Comparison of ENCODE assay signal across 31 mouse cellular contexts in the genomic region with DNA sequence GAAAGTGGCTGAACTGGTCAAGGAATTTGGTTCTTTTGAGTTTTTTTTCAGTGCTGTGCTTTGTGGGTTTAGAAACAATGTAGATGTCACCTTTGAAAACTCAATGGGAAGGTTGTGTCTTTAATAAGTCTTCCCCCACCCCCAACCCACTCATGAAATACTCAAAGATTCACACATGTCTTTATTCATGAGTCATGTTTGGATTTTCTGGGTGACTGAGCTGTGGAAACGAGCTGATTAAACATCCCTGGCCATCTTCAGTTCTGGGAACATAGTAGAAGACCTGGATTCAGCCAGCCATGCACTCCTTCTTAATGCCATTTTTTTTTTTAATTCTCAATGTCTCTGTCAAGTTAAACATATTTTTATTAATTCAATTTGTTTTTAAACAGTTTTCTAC. TPM values are rescaled to one million over a fixed set of nuclear protein-coding genes. Genes with fewer than 3 reads are reported as not detected.
"Had no signal": no experiment of that assay in that cellular context is flagged by ENCODE, and none has a peak within 500 bp of the region (broad histone marks: within the 10 kb centered on the region; RNA-seq: fewer than 3 reads in every experiment).

No protein-coding gene starts in this region.

- H3K9me3 ChIP-seq: limb, embryonic 10.5 days; limb, embryonic 12.5 days; limb, embryonic 13.5 days; limb, embryonic 15.5 days; liver, embryonic 12.5 days; liver, embryonic 13.5 days; liver, embryonic 15.5 days; lung, embryonic 15.5 days; megakaryocyte, embryonic 14.5 days; midbrain, embryonic 10.5 days; midbrain, embryonic 12.5 days; midbrain, embryonic 13.5 days; midbrain, embryonic 15.5 days; neural tube, embryonic 12.5 days had no signal

- H3K27me3 ChIP-seq: limb, embryonic 12.5 days; limb, embryonic 13.5 days; limb, embryonic 15.5 days; liver, embryonic 12.5 days; liver, embryonic 13.5 days; liver, embryonic 15.5 days; lung, embryonic 15.5 days; megakaryocyte, embryonic 14.5 days; midbrain, embryonic 12.5 days; midbrain, embryonic 13.5 days; midbrain, embryonic 15.5 days; neural tube, embryonic 12.5 days had no signal

- H3K4me3 ChIP-seq: limb, embryonic 10.5 days; limb, embryonic 12.5 days; limb, embryonic 13.5 days; limb, embryonic 15.5 days; liver, embryonic 12.5 days; liver, embryonic 13.5 days; liver, embryonic 15.5 days; lung, embryonic 15.5 days; megakaryocyte, embryonic 14.5 days; midbrain, embryonic 10.5 days; midbrain, embryonic 12.5 days; midbrain, embryonic 13.5 days; midbrain, embryonic 15.5 days; myocyte; neural tube, embryonic 12.5 days had no signal

- H3K36me3 ChIP-seq: limb, embryonic 10.5 days; limb, embryonic 12.5 days; limb, embryonic 13.5 days; limb, embryonic 15.5 days; liver, embryonic 12.5 days; liver, embryonic 13.5 days; liver, embryonic 15.5 days; lung, embryonic 15.5 days; midbrain, embryonic 10.5 days; midbrain, embryonic 12.5 days; midbrain, embryonic 13.5 days; midbrain, embryonic 15.5 days; neural tube, embryonic 12.5 days had no signal

- ATAC-seq: liver, embryonic 12.5 days; liver, postnatal 0 days; lung, postnatal 0 days; midbrain, embryonic 16.5 days had no signal

- H3K4me2 ChIP-seq: limb, embryonic 12.5 days; limb, embryonic 13.5 days; limb, embryonic 15.5 days; liver, embryonic 11.5 days; liver, embryonic 12.5 days; liver, embryonic 13.5 days; liver, embryonic 15.5 days; lung, embryonic 14.5 days; lung, embryonic 15.5 days; midbrain, embryonic 11.5 days; midbrain, embryonic 12.5 days; midbrain, embryonic 13.5 days; midbrain, embryonic 15.5 days; neural tube, embryonic 12.5 days had no signal

- H3K27ac ChIP-seq: limb, embryonic 10.5 days; limb, embryonic 12.5 days; limb, embryonic 13.5 days; limb, embryonic 15.5 days; liver, embryonic 12.5 days; liver, embryonic 13.5 days; liver, embryonic 14.5 days; liver, embryonic 15.5 days; lung, embryonic 15.5 days; macrophage; midbrain, embryonic 10.5 days; midbrain, embryonic 12.5 days; midbrain, embryonic 13.5 days; midbrain, embryonic 15.5 days; neural tube, embryonic 12.5 days had no signal

- H3K4me1 ChIP-seq: limb, embryonic 10.5 days; limb, embryonic 12.5 days; limb, embryonic 13.5 days; limb, embryonic 15.5 days; liver, embryonic 12.5 days; liver, embryonic 13.5 days; liver, embryonic 15.5 days; lung, embryonic 15.5 days; megakaryocyte, embryonic 14.5 days; midbrain, embryonic 10.5 days; midbrain, embryonic 12.5 days; midbrain, embryonic 13.5 days; midbrain, embryonic 15.5 days; neural tube, embryonic 12.5 days had no signal

- H3K9ac ChIP-seq: limb, embryonic 12.5 days; limb, embryonic 13.5 days; limb, embryonic 15.5 days; liver, embryonic 12.5 days; liver, embryonic 13.5 days; liver, embryonic 14.5 days; liver, embryonic 15.5 days; liver, postnatal 0 days; lung, embryonic 14.5 days; lung, embryonic 15.5 days; midbrain, embryonic 12.5 days; midbrain, embryonic 13.5 days; midbrain, embryonic 15.5 days; neural tube, embryonic 12.5 days had no signal

- DNase-seq: left cerebral cortex, postnatal 4 days; liver; liver, embryonic 13.5 days; liver, postnatal 0 days; lung, adult 18-20 months; lung, adult 2 months; lung, embryonic 14.5 days; lung, postnatal 10 days; lung, postnatal 14 days; lung, postnatal 36 days; lung, postnatal 4 days had no signal

RNA-seq across cellular contexts. Expression of a gene that starts 38.6 kb away (rescaled TPM):
- polyA plus RNA-seq: myocyte had no signal
